Mouse (Mus musculus): ENCODE results near the gene Hes1.

DNA sequence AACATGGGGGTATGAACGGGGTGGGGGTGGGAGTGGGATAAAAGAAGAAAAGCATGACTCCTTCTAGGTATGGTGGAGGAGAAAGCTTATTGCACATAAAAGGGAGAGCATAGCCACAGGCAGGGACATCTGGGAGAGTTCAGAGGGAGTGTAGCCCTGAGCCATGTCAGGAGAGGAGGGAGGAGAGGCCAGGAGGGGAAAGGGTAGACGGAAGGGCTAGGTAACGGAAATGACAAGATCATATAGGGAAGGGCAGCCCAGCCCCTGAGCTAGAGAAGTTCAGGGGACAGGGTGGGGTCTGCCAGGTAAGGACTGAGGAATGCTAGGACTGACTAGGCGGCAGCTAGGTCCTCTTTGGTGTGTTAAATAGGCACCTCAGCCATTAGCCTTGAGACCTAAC, 17.8 kb downstream of the Hes1 start:
- TF ChIP-seq NANOG (IDR thresholded peaks at IDR 0.05; ENCODE audit: borderline replicate concordance, low read length) (no peak), CTCF (conservative IDR thresholded peaks at IDR 0.05; ENCODE audit: low read length) (no peak), POU5F1 (IDR thresholded peaks at IDR 0.05; ENCODE audit: borderline replicate concordance, low read length) (no peak)
